Mouse (Mus musculus) erythroblast, embryonic 14.5 days (primary cell): ENCODE measurements around the gene Prkg2. TPM values are rescaled to one million over a fixed set of nuclear protein-coding genes. Genes with fewer than 3 reads are reported as not detected.

Experiments used
- H3K27me3 ChIP-seq: 2 replicates; pipeline ENCODE4 v1.6.1; 2012; ENCODE audit warnings: inconsistent platforms; ENCODE audit not compliant: control insufficient read depth
- H3K36me3 ChIP-seq: 2 replicates; pipeline ENCODE4 v1.6.1; 2012; ENCODE audit warnings: mild to moderate bottlenecking, inconsistent platforms; ENCODE audit not compliant: control insufficient read depth
- H3K4me1 ChIP-seq: 2 replicates; pipeline ENCODE4 v1.6.1; 2012; ENCODE audit warnings: inconsistent platforms; ENCODE audit not compliant: control insufficient read depth
- H3K4me3 ChIP-seq: replicated peaks from 2 replicates; pipeline ENCODE3; 2012; ENCODE audit warnings: moderate library complexity, mild to moderate bottlenecking, inconsistent platforms
- H3K9me3 ChIP-seq: 2 replicates; pipeline ENCODE4 v1.6.1; 2012; ENCODE audit warnings: low read length, inconsistent platforms, mixed read lengths; ENCODE audit not compliant: control insufficient read depth
- GATA1 ChIP-seq: IDR thresholded peaks from 2 replicates; pipeline ENCODE4 v1.6.1; 2012; ENCODE audit warnings: low read length, inconsistent platforms, mixed read lengths
- TAL1 ChIP-seq: IDR thresholded peaks from 3 replicates; pipeline ENCODE4 v1.6.1; 2012; ENCODE audit warnings: low read length, inconsistent platforms, mixed read lengths
- polyA plus RNA-seq: library from polyadenylated mRNA; stranded (reverse); fragments of >175 nt; gene quantifications from 2 replicates; pipeline ENCODE4 v1.2.3, GENCODE M21; 2012

The Prkg2 gene
- polyA plus RNA-seq, 1 experiment = not detected

DNA sequence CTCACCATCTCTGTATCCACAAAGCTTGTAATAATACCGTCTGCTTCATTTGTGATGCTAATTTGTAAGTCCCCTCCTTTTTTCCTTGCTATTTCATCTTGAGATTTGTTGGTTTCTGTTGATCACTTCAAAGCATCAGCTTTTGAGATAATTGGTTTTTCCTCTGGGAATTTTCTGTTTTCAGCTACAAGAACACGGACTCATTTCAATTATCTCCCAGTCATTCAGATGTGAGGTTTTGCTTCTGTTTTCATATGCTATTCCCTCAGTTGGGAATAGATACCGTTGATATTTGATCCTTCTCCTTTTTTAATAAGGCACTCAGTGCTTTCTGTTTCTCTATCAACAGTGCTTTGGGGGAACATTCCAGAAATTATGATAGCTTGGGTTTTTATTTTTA lies 81.6 kb downstream of the Prkg2 start:
- H3K27me3 ChIP-seq = no peaks in the 10 kb centered on the region
- TF ChIP-seq GATA1 (no peak), TAL1 (no peak)
- H3K4me1 ChIP-seq = no peaks in the 10 kb centered on the region
- H3K4me3 ChIP-seq = no peak overlapping the region
- H3K9me3 ChIP-seq = no peaks in the 10 kb centered on the region; the same call in 1 of the 2 replicates
- H3K36me3 ChIP-seq = no peaks in the 10 kb centered on the region

GRCm38 (mm10) chr5:98953386-98953785 lies 83.8 kb downstream of the Prkg2 start:
- Histone ChIP-seq H3K27me3 (no peaks in the 10 kb centered on the region), H3K4me3 (no peak overlapping the region), H3K4me1 (no peaks in the 10 kb centered on the region), H3K9me3 (no peaks in the 10 kb centered on the region), H3K36me3 (no peaks in the 10 kb centered on the region)
- TF ChIP-seq TAL1 = no peak
- TF ChIP-seq GATA1 = no peak

DNA sequence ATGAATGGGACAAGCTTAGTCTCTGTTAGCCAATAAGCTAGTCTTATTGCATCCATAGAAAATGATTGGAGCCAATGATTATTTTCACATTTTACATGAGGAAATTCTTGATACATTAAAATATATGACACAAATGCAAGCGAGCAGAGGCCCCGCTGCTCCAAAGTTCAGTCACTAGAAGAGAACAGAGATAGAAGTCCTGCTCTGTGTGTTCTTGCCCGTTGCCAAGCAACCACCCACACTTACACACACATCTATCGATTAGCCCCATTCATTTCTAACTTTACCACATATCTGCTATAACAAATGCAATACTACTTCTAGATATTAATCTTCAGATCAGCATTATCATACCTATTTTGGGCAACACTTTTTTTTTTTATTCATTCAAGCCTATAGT lies 85.6 kb downstream of the Prkg2 start:
- Histone ChIP-seq H3K36me3 (no peaks in the 10 kb centered on the region), H3K9me3 (no peaks in the 10 kb centered on the region), H3K27me3 (no peaks in the 10 kb centered on the region), H3K4me1 (no peaks in the 10 kb centered on the region), H3K4me3 (no peak overlapping the region)
- TF ChIP-seq TAL1 (no peak), GATA1 (no peak)

DNA sequence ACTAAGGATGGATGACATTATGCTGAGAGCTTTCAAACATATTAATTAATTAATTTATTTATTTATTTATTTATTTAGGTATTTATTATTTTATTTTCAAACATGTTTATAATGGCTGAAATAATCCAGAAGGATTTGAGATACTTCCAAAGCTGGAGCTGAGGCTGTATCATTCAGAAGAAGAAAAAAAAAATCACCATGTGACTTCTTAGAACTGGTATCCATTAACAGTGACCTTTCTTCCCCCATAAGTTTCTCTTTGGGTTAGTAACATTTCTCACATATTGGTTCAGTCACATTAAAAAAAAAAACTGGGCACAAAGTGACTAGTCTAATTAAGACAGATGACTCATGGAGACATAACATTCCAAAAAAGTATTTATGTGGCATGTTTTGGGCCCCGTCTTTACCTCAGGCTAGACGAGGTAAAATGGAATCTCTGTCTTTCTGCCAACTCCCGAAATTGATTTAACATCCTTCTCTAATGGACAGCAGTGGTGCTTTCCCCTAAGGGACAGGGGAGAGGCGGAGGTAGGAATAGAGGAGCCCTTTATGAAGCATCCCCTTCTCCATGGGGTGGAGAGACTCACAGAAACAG lies 86.6 kb downstream of the Prkg2 start:
- H3K27me3 ChIP-seq = no peaks in the 10 kb centered on the region
- TF ChIP-seq GATA1 = no peak
- TF ChIP-seq TAL1 = no peak
- H3K4me1 ChIP-seq = no peaks in the 10 kb centered on the region
- H3K36me3 ChIP-seq = no peaks in the 10 kb centered on the region
- no peak overlapping the region for H3K4me3 ChIP-seq
- no peaks in the 10 kb centered on the region for H3K9me3 ChIP-seq

DNA sequence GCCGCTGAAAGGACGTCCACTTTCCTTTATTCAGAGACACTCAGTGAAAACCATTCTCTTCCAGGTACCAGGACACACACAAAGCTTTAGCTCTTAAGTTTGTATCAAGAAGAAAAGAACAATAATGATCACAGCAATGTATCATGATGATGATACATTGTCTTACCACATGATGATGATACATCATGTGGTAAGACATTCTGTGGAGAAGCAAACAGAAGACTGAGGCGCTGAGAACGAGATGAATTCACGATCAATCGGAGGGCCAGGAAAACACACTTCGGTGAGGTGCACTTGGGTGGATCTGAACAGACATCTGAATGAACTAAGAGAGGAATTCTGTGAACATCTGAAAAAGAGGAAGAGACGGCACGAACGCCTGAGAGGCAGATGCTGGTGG lies 87.4 kb downstream of the Prkg2 start:
- Histone ChIP-seq H3K36me3 (no peaks in the 10 kb centered on the region), H3K27me3 (no peaks in the 10 kb centered on the region), H3K9me3 (no peaks in the 10 kb centered on the region), H3K4me1 (no peaks in the 10 kb centered on the region), H3K4me3 (no peak overlapping the region)
- TF ChIP-seq TAL1 (no peak), GATA1 (no peak)

DNA sequence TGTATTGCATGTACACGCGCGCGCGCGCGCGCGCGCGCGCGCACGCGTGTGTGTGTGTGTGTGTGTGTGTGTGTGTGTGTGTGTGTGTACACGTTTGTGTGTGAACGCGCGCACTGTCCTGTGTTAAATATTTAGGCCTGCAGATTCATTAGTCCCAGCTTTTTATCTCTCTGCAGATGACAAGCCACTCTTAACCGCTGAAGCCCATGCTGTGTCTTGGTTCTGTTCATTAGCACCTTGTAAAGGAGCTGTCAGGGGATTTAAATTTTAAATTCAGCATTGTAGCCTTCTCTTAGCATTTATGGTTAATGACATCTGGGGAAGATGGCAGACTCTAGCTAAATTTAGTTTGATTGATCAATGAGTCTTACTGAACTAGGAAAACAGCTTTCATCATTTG lies 90.5 kb downstream of the Prkg2 start:
- Histone ChIP-seq H3K9me3 (no peaks in the 10 kb centered on the region), H3K4me1 (no peaks in the 10 kb centered on the region), H3K36me3 (no peaks in the 10 kb centered on the region), H3K27me3 (no peaks in the 10 kb centered on the region), H3K4me3 (no peak overlapping the region)
- TF ChIP-seq TAL1 (no peak), GATA1 (no peak)

GRCm38 (mm10) chr5:98946117-98946620 lies 91.0 kb downstream of the Prkg2 start:
- Histone ChIP-seq H3K27me3 (no peaks in the 10 kb centered on the region), H3K4me3 (no peak overlapping the region), H3K9me3 (no peaks in the 10 kb centered on the region), H3K36me3 (no peaks in the 10 kb centered on the region), H3K4me1 (no peaks in the 10 kb centered on the region)
- TF ChIP-seq TAL1 (no peak), GATA1 (no peak)

DNA sequence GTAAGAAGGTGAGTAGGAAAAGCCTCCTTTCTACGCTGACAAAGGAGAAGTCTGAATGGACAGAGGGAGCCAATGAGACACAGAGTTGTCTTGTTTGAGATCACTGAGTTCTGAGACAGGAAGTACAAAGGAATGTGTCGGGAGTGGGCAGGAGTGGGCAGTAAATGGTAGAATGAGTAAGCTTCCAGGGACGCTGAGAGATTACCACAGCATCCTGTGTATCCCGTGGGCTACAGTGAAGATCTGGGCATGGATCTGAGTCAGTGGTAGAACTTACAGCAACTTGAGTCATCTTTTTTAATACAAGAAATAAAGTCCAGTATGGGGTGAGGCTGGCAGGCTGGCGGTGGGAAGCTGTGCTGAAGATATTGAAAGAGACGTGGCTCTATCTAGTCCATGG lies 93.4 kb downstream of the Prkg2 start:
- H3K36me3 ChIP-seq = no peaks in the 10 kb centered on the region
- no peaks in the 10 kb centered on the region for H3K9me3 ChIP-seq
- TF ChIP-seq GATA1 = no peak
- no peak for TF ChIP-seq TAL1
- H3K27me3 ChIP-seq = no peaks in the 10 kb centered on the region
- no peak overlapping the region for H3K4me3 ChIP-seq
- no peaks in the 10 kb centered on the region for H3K4me1 ChIP-seq

GRCm38 (mm10) chr5:98940731-98941130 lies 96.4 kb downstream of the Prkg2 start:
- Histone ChIP-seq H3K9me3 (no peaks in the 10 kb centered on the region), H3K27me3 (no peaks in the 10 kb centered on the region), H3K4me1 (no peaks in the 10 kb centered on the region), H3K36me3 (no peaks in the 10 kb centered on the region), H3K4me3 (no peak overlapping the region)
- TF ChIP-seq GATA1 = no peak
- TF ChIP-seq TAL1 = no peak

GRCm38 (mm10) chr5:98939631-98940208 lies 97.4 kb downstream of the Prkg2 start:
- Histone ChIP-seq H3K9me3 (no peaks in the 10 kb centered on the region), H3K4me1 (no peaks in the 10 kb centered on the region), H3K4me3 (no peak overlapping the region), H3K27me3 (no peaks in the 10 kb centered on the region), H3K36me3 (no peaks in the 10 kb centered on the region)
- TF ChIP-seq GATA1 = no peak
- TF ChIP-seq TAL1 = no peak
